Mouse (Mus musculus) lung, postnatal 0 days (tissue): ENCODE results near the gene Taf8. TPM values are rescaled to one million over a fixed set of nuclear protein-coding genes. Genes with fewer than 3 reads are reported as not detected.

Experiments
- ATAC-seq: fragments of 200-750 bp; cut with Nextera tagmentation; 2 replicates; pipeline ENCODE4 v1.8.0; 2017; ENCODE audit warnings: moderate library complexity
- DNase-seq: peaks from one replicate; pipeline ENCODE4 v3.0.0-alpha.2; 2016; ENCODE audit warnings: low spot score
- H3K27ac ChIP-seq: fragments of 300-500 bp; sonication (generic); 2 replicates; pipeline ENCODE4 v1.5.1; 2014; ENCODE audit warnings: antibody characterized with exemption, mild to moderate bottlenecking, low read length, mixed read lengths
- H3K27me3 ChIP-seq: fragments of 300-500 bp; sonication (generic); replicated peaks from 2 replicates; pipeline ENCODE4 v1.6.1; 2014; ENCODE audit warnings: low read length, mixed read lengths; ENCODE audit not compliant: insufficient read depth
- H3K36me3 ChIP-seq: fragments of 300-500 bp; sonication (generic); 2 replicates; pipeline ENCODE4 v1.6.1; 2014; ENCODE audit warnings: low read length, mixed read lengths; ENCODE audit not compliant: insufficient read depth
- H3K4me1 ChIP-seq: fragments of 300-500 bp; sonication (generic); 2 replicates; pipeline ENCODE4 v1.6.1; 2014; ENCODE audit warnings: antibody characterized with exemption, low read depth, low read length, mixed read lengths; ENCODE audit not compliant: insufficient read depth
- H3K4me2 ChIP-seq: fragments of 300-500 bp; sonication (generic); replicated peaks from 2 replicates; pipeline ENCODE4 v1.6.1; 2014; ENCODE audit warnings: low read depth, mild to moderate bottlenecking, low read length, moderate library complexity, mixed read lengths
- H3K4me3 ChIP-seq: fragments of 300-500 bp; sonication (generic); 2 replicates; pipeline ENCODE4 v1.5.1; 2014; ENCODE audit warnings: low read depth, low read length
- H3K9ac ChIP-seq: fragments of 300-500 bp; sonication (generic); replicated peaks from 2 replicates; pipeline ENCODE4 v1.6.1; 2014; ENCODE audit warnings: low read depth, mild to moderate bottlenecking
- H3K9me3 ChIP-seq: fragments of 300-500 bp; sonication (generic); 2 replicates; pipeline ENCODE4 v1.6.1; 2016; ENCODE audit warnings: low read length, mixed read lengths
- CTCF ChIP-seq: IDR thresholded peaks from 2 replicates; pipeline ENCODE4 v1.5.1; 2016; ENCODE audit warnings: antibody characterized with exemption, mild to moderate bottlenecking
- EP300 ChIP-seq: IDR thresholded peaks from 2 replicates; pipeline ENCODE4 v1.6.1; 2016; ENCODE audit warnings: antibody characterized with exemption, mild to moderate bottlenecking, control low read depth
- WGBS: fragments of 180-500 bp; shearing (Covaris S2); extraction: QIAGEN DNeasy Blood & Tissue Kit; methylation state at CpG from one replicate; pipeline ENCODE4 v1.1.7; 2014; 5-methylcytosine and 5-hydroxymethylcytosine counted together
- polyA plus RNA-seq: library from polyadenylated mRNA; unstranded; fragments of >200 nt; fragmentation: Nextera tagmentation; extraction: Ambion mirVana; gene quantifications from 2 replicates; pipeline ENCODE4 v1.2.1, GENCODE M21; 2015

Gene Taf8
- polyA plus RNA-seq, 1 experiment from 2014 or later, result 22.4 TPM

DNA sequence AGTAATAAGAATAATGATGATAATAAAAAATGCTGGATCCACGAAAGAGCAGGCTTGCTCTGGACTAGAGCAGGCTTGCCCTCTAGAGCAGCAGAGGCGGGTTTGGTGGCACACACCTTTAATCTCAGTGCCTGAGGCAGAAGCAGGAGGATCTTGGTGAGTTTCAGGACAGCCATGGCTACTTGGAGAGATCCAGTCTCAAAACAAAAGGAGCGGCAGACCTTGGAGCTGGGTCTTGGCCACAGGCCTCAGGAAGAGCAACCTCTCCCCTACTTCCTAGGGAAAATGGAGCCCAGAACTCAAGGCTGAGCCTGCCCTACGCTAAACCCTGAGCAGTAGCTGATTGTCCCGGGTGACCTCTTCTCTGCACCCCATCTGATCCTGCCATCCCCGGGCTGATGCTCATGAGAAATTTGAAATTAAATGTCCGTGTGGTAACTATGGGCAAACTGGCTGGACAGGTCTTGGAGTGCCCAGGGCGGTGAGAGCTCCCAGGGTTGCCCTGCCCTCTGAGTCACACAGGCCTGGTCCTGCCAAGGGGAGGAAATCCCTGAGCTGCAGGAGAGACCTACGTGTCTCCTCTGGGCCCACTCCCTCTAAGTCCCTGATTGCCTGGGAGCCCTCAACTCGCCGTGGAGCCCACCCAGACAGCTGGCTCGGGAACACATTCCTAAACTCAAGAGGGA, 51.1 kb downstream of the Taf8 start:
- 50% methylated on average over 12 of the region's 12 CpGs for WGBS

DNA sequence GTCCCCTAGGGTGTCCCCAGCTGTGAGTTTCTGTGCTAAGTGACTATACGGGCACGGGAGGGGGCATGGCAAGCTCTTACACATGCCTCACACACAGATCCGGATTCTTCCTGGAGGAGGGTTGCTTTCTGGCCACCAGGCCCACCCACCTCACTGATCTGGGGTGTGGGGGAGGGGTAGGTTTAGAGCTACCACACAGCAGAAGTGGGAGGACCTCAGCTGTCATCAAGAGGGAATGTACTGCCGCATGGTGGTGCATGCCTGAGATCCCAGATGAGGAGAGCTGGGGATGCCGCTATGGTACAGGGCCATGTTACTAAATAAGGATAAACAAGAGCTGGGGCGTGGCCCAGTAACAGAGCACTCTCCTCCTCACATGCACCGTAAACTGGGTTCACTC, 51.9 kb downstream of the Taf8 start:
- Histone ChIP-seq H3K4me3 (no peak overlapping the region), H3K4me1 (peaks cover 13% of the 10 kb centered on the region; the same call in 1 of the 2 replicates), H3K36me3 (no peaks in the 10 kb centered on the region), H3K27me3 (no peaks in the 10 kb centered on the region), H3K9ac (no peak overlapping the region), H3K4me2 (no peak overlapping the region), H3K9me3 (no peaks in the 10 kb centered on the region), H3K27ac (no peak overlapping the region; the same call in 1 of the 2 replicates)
- ATAC-seq, result peak; percentile 27
- DNase-seq, result no peak
- no peak for TF ChIP-seq EP300
- TF ChIP-seq CTCF, result 0 out of 2 replicates have a peak, but pooled peaks have one; percentile 11
- WGBS, result 40% methylated on average over 7 of the region's 7 CpGs

More for the DNA sequence above, 51.1 kb downstream of the Taf8 start:
- peak; percentile 90 for DNase-seq
- ATAC-seq, result peak; percentile 92
- peaks cover 13% of the 10 kb centered on the region; the same call in 1 of the 2 replicates for H3K4me1 ChIP-seq
- no peak overlapping the region for H3K9ac ChIP-seq
- TF ChIP-seq CTCF (no peak), EP300 (peak; percentile 56)
- H3K9me3 ChIP-seq, result no peaks in the 10 kb centered on the region
- H3K4me2 ChIP-seq, result no peak overlapping the region
- no peak overlapping the region for H3K4me3 ChIP-seq
- H3K27ac ChIP-seq, result peak overlapping the region; percentile 76
- no peaks in the 10 kb centered on the region for H3K27me3 ChIP-seq
- H3K36me3 ChIP-seq, result no peaks in the 10 kb centered on the region

DNA sequence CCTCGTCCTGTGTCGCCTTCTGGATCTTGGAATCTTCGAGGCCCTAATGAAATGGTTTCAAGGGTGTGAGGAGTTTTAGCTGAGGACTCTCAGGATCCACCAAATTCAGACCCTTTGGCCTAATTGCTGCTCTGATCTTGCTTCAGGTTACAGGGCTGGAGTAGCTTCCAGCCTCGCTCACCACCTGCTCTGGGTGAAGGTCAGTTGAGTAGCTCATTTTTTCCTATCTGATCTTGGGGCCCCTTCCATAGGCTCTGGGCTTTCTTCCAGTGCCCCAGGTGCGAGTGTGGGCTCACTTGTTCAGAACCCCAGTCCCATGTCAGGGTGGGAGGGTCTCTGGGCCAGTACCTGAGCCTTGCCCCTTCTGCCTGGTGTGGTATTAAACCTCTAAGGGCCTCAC, 52.7 kb downstream of the Taf8 start:
- Histone ChIP-seq H3K4me1 (peaks cover 7% of the 10 kb centered on the region; the same call in 1 of the 2 replicates), H3K36me3 (no peaks in the 10 kb centered on the region)

DNA sequence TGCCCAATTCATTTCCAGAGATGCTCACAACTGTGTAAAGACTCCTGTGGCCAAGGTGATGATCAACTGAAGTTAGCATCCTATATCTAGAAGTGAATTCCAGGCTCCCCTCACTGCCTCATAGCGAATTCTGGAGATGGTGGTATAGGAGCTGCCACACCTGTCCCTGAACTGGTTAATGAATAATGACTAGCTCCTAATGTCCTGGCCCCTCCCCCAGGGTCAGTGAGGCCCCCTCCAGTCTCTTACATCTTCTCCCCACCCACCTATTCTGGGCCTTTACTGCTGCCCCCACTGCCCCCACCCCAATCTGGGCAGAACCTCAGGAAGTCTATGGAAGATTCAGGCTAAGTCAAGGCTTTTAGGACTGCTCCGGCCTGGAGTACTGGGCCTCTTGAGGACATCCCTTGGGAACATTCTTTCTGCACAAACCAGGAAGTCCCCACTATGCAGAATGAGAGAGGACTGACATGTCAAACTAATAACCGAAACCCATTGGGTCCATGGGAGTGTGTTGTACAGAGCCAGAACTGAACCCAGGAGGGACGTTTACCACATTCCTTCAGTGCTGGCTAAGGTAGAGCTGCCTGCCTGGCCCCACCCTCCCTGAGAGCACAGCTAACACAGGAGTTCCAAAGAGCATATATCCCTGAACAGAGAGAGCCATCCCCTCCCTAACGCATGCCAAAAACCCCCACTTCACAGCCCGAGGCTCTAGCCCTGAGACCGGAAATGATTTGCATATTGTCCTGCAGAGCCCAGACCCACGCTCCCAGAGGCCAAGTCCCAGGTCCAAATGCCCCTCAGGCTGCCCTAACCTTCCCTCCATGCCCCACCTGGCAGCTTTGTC, 53.3 kb downstream of the Taf8 start:
- Histone ChIP-seq H3K36me3 (no peaks in the 10 kb centered on the region), H3K4me2 (no peak overlapping the region), H3K27ac (peak overlapping the region; percentile 47; the same call in 1 of the 2 replicates), H3K27me3 (no peaks in the 10 kb centered on the region), H3K4me1 (peaks cover 7% of the 10 kb centered on the region; the same call in 1 of the 2 replicates), H3K9me3 (no peaks in the 10 kb centered on the region), H3K9ac (no peak overlapping the region), H3K4me3 (no peak overlapping the region)
- no peak for TF ChIP-seq CTCF
- TF ChIP-seq EP300, result no peak
- WGBS, result 26% methylated on average over 8 of the region's 8 CpGs
- DNase-seq, result peak; percentile 62
- peak; percentile 40 for ATAC-seq

More for the DNA sequence above, 52.7 kb downstream of the Taf8 start:
- TF ChIP-seq CTCF (no peak), EP300 (no peak)
- no peak overlapping the region for H3K9ac ChIP-seq
- peak overlapping the region; percentile 47; the same call in 1 of the 2 replicates for H3K27ac ChIP-seq
- ATAC-seq (no peak), DNase-seq (no peak)
- no peak overlapping the region for H3K4me3 ChIP-seq
- H3K4me2 ChIP-seq, result no peak overlapping the region
- H3K9me3 ChIP-seq, result no peaks in the 10 kb centered on the region
- no peaks in the 10 kb centered on the region for H3K27me3 ChIP-seq
- 57% methylated on average over 5 of the region's 5 CpGs for WGBS

DNA sequence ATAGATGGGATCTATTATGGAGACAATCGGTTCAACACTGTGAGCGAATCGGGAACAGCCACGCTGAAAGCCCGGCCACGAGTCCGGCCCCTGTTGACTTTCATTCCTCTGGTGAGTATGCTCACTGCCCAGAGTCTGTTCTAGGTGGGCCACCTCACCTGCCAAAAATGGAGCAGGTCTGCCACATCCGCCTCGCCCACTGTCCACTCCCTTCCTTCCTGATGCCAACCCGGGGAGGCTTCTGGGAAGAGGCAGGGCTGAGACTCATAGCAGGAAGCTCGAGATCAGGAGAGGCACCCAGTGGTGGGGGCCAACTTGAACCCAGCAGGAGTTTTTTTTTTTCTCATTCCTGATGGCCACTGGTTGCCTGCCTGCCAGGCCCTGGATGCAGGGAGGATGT, 55.5 kb downstream of the Taf8 start:
- Histone ChIP-seq H3K36me3 (no peaks in the 10 kb centered on the region), H3K27ac (no peak overlapping the region), H3K4me1 (peaks cover 7% of the 10 kb centered on the region; the same call in 1 of the 2 replicates), H3K4me3 (no peak overlapping the region), H3K4me2 (no peak overlapping the region), H3K27me3 (no peaks in the 10 kb centered on the region), H3K9me3 (no peaks in the 10 kb centered on the region), H3K9ac (no peak overlapping the region)
- 63% methylated on average over 11 of the region's 11 CpGs for WGBS
- DNase-seq, result peak; percentile 56
- no peak for ATAC-seq
- TF ChIP-seq CTCF, result no peak
- no peak for TF ChIP-seq EP300

DNA sequence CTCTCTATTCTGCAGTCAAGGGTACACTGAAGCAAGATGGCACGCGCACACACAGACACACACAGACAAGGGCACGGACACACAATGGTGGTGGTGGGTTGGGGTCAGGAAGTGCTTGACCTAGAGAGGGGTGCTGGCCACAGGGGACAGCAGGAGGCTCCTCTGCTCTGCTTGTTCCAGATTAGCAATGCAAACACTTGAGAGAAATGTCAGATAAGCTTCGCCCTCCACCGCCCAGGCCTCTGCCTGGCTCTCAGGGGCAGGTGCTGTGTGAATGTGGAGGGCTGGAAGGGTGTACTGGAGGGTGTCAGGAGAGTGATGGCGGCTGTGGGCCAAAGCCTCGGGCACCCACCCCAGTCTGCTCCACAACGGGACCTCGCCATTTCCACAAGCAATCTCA, 56.1 kb downstream of the Taf8 start:
- peak; percentile 40 for ATAC-seq
- DNase-seq, result peak; percentile 36
- WGBS, result 46% methylated on average over 9 of the region's 9 CpGs
- TF ChIP-seq EP300, result no peak
- no peak for TF ChIP-seq CTCF
- peaks cover 7% of the 10 kb centered on the region; the same call in 1 of the 2 replicates for H3K4me1 ChIP-seq
- H3K9ac ChIP-seq, result no peak overlapping the region
- H3K4me2 ChIP-seq, result no peak overlapping the region
- no peaks in the 10 kb centered on the region for H3K27me3 ChIP-seq
- H3K4me3 ChIP-seq, result no peak overlapping the region
- no peaks in the 10 kb centered on the region for H3K36me3 ChIP-seq
- no peak overlapping the region for H3K27ac ChIP-seq
- H3K9me3 ChIP-seq, result no peaks in the 10 kb centered on the region
